16 mouse cellular contexts compared by ENCODE assay signal in the genomic region with DNA sequence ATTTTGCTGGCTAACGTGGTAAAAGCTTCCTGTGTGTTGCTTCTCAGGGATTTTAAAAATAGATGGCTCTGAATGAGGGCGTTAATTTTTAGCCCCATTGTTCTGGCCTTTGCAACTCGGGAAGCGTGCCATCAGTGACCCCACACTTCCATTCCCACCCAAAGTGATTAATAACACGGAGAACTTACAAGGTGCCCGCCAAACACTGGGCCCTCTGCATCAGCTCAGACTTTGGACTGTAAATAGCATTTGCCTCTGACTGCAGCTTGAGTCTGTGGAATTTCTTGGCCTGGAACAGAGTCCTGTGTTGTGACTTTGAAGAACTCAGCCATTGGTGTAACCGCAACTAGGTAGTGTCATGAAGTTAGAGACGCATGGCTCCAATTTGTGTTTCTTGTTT. TPM values are rescaled to one million over a fixed set of nuclear protein-coding genes. Genes with fewer than 3 reads are reported as not detected.
DNase-seq lines count a peak whose midpoint lies in the region; ATAC-seq and TF ChIP-seq lines count a peak whose summit lies in the region.
"Had no signal": no experiment of that assay in that cellular context is flagged by ENCODE, and none has a peak within 500 bp of the region (broad histone marks: within the 10 kb centered on the region; RNA-seq: fewer than 3 reads in every experiment).

No protein-coding gene starts in this region.

- WGBS in heart, embryonic 10.5 days, result 49% methylated on average over 8 of the region's 8 CpGs
- 9% methylated on average over 8 of the region's 8 CpGs for WGBS in heart, adult 2 months
- 12% methylated on average over 8 of the region's 8 CpGs for WGBS in heart, postnatal 0 days
- 67% methylated on average over 8 of the region's 8 CpGs for WGBS in forebrain, embryonic 12.5 days

- peaks cover 22% of the 10 kb centered on the region for H3K4me1 ChIP-seq in heart, embryonic 10.5 days
- peaks cover 7% of the 10 kb centered on the region for H3K4me1 ChIP-seq in heart, adult 2 months (ENCODE audit: control insufficient read depth, insufficient read depth, low read length)
- H3K4me1 ChIP-seq in heart, postnatal 0 days (ENCODE audit: control insufficient read depth, insufficient read depth), result peaks cover 21% of the 10 kb centered on the region
- H3K4me1 ChIP-seq in forebrain, embryonic 12.5 days, result no peaks in the 10 kb centered on the region

- no peaks in the 10 kb centered on the region for H3K79me2 ChIP-seq in heart, adult 2 months (replicated peaks; ENCODE audit: control insufficient read depth, insufficient read depth, low read length)

- H3K27me3 ChIP-seq in heart, embryonic 10.5 days (ENCODE audit: insufficient read depth, poor library complexity, severe bottlenecking), result no peaks in the 10 kb centered on the region
- no peaks in the 10 kb centered on the region for H3K27me3 ChIP-seq in heart, adult 2 months (ENCODE audit: control insufficient read depth, insufficient read depth, low read length)
- H3K27me3 ChIP-seq in heart, postnatal 0 days (ENCODE audit: control insufficient read depth, insufficient read depth, low read length), result no peaks in the 10 kb centered on the region
- H3K27me3 ChIP-seq in forebrain, embryonic 12.5 days, result no peaks in the 10 kb centered on the region
- H3K27me3 ChIP-seq: forebrain, embryonic 13.5 days had no signal

- no peak overlapping the region for H3K4me2 ChIP-seq in heart, postnatal 0 days (ENCODE audit: low read depth, low read length)
- no peak overlapping the region for H3K4me2 ChIP-seq in forebrain, embryonic 12.5 days
- H3K4me2 ChIP-seq: forebrain, embryonic 13.5 days; hindbrain, embryonic 13.5 days had no signal

- peak; percentile 96 for DNase-seq in heart, adult 11 months
- no peak for DNase-seq in heart, embryonic 10.5 days (ENCODE audit: low spot score)
- peak; percentile 32 for DNase-seq in heart, adult 2 months
- DNase-seq in heart, postnatal 0 days (ENCODE audit: low spot score), result peak; percentile 27
- DNase-seq in kidney, postnatal 10 days, result peak; percentile 60
- DNase-seq in frontal cortex, postnatal 10 days (ENCODE audit: low spot score in 2 of 2), result no peak
- DNase-seq: cerebellum, adult 9-10 months; left cerebral cortex, postnatal 4 days; spleen, adult 18-20 months had no signal

- TF ChIP-seq POLR2A in heart, adult 2 months (IDR thresholded peaks at IDR 0.05; ENCODE audit: insufficient read depth, low read depth, low read length), result no peak

- no peak for TF ChIP-seq CTCF in heart, adult 2 months (IDR thresholded peaks at IDR 0.05)
- no peak for TF ChIP-seq CTCF in heart, postnatal 0 days (IDR thresholded peaks at IDR 0.05; ENCODE audit: low read depth)

- H3K4me3 ChIP-seq in heart, embryonic 10.5 days, result no peak overlapping the region
- H3K4me3 ChIP-seq in heart, adult 2 months, result no peak overlapping the region
- no peak overlapping the region for H3K4me3 ChIP-seq in heart, postnatal 0 days (ENCODE audit: low read depth, low read length)
- H3K4me3 ChIP-seq in forebrain, embryonic 12.5 days (replicated peaks), result no peak overlapping the region
- H3K4me3 ChIP-seq: forebrain, embryonic 13.5 days; hindbrain, embryonic 13.5 days; layer of hippocampus, adult 2 months had no signal

- H3K27ac ChIP-seq in heart, embryonic 10.5 days, result no peak overlapping the region
- H3K27ac ChIP-seq in heart, adult 2 months, result no peak overlapping the region; the same call in 1 of the 2 replicates
- peak overlapping the region; percentile 5 for H3K27ac ChIP-seq in heart, postnatal 0 days (ENCODE audit: low read depth)
- no peak overlapping the region for H3K27ac ChIP-seq in forebrain, embryonic 12.5 days
- H3K27ac ChIP-seq: forebrain, embryonic 13.5 days; hindbrain, embryonic 13.5 days; layer of hippocampus, adult 2 months had no signal

- intact Hi-C loops in heart, adult 2 months (cut with DNase I), result loop anchor here (10.0 kb wide), 1 partner anchor 66 kb away; no protein-coding TSS in a partner anchor

- 0 out of 2 replicates have a peak, but pooled peaks have one; percentile 14 for TF ChIP-seq EP300 in heart, adult 2 months (IDR thresholded peaks at IDR 0.05; ENCODE audit: insufficient read depth, low read depth, low read length)
- TF ChIP-seq EP300 in heart, postnatal 0 days (IDR thresholded peaks at IDR 0.05; ENCODE audit: low read depth), result no peak

- no peaks in the 10 kb centered on the region for H3K36me3 ChIP-seq in heart, embryonic 10.5 days
- peaks cover 3% of the 10 kb centered on the region for H3K36me3 ChIP-seq in heart, adult 2 months (ENCODE audit: control insufficient read depth, insufficient read depth, low read length)
- H3K36me3 ChIP-seq in heart, postnatal 0 days (replicated peaks; ENCODE audit: control insufficient read depth, insufficient read depth, low read length), result no peaks in the 10 kb centered on the region
- H3K36me3 ChIP-seq in forebrain, embryonic 12.5 days (replicated peaks), result no peaks in the 10 kb centered on the region
- H3K36me3 ChIP-seq: hindbrain, embryonic 13.5 days had no signal

- ATAC-seq in heart, postnatal 0 days (ENCODE audit: insufficient read depth, low read depth), result no peak; the same call in 1 of the 2 replicates
- no peak for ATAC-seq in forebrain, embryonic 12.5 days (ENCODE audit: low FRiP score)
- no peak for ATAC-seq in granulocyte monocyte progenitor cell, adult 5-6 weeks (replicated peaks; ENCODE audit: poor library complexity, severe bottlenecking)
- ATAC-seq: forebrain, embryonic 13.5 days had no signal

- no peaks in the 10 kb centered on the region for H3K9me3 ChIP-seq in heart, embryonic 10.5 days
- no peaks in the 10 kb centered on the region for H3K9me3 ChIP-seq in heart, postnatal 0 days (replicated peaks; ENCODE audit: control insufficient read depth, low read length)
- H3K9me3 ChIP-seq in forebrain, embryonic 12.5 days, result no peaks in the 10 kb centered on the region
- H3K9me3 ChIP-seq: forebrain, embryonic 13.5 days; hindbrain, embryonic 13.5 days had no signal

- H3K9ac ChIP-seq in heart, adult 2 months (ENCODE audit: low read depth, low read length), result no peak overlapping the region
- H3K9ac ChIP-seq in heart, postnatal 0 days (replicated peaks; ENCODE audit: low read depth, low read length), result no peak overlapping the region
- no peak overlapping the region for H3K9ac ChIP-seq in forebrain, embryonic 12.5 days
- H3K9ac ChIP-seq: forebrain, embryonic 13.5 days; hindbrain, embryonic 13.5 days had no signal

RNA-seq across cellular contexts. Expression of gene Gm10118, which starts 23.6 kb away (rescaled TPM):
- 1.6 and 2.5 TPM in 2 replicates for polyA plus RNA-seq in heart, embryonic 10.5 days (2016; fragmentation: Nextera tagmentation; extraction: Ambion mirVana)
- total RNA-seq in heart, adult 2 months (2021), result not detected
- not detected in 2 replicates for polyA plus RNA-seq in heart, adult 2 months (2012; rRNA removed)
- 0.04 TPM in 1 of 2 replicates, not detected in the other for total RNA-seq in heart, postnatal 0 days (2014; rRNA removed; ENCODE audit: low replicate concordance)
- 1.0 and 1.3 TPM in 2 replicates for polyA plus RNA-seq in heart, postnatal 0 days (2015; fragmentation: Nextera tagmentation; extraction: Ambion mirVana)
- polyA plus RNA-seq in forebrain, embryonic 12.5 days (2016; fragmentation: Nextera tagmentation; extraction: Ambion mirVana), result 0.14 and 0.26 TPM in 2 replicates
- total RNA-seq in granulocyte monocyte progenitor cell, adult 5-6 weeks (2014; fragmentation: Nextera tagmentation), result not detected in 2 replicates
- total RNA-seq in granulocyte monocyte progenitor cell, adult 5-6 weeks (2017), result not detected in 2 replicates
- total RNA-seq: adrenal gland, postnatal 36 days had no signal
- polyA plus RNA-seq: embryonic facial prominence, embryonic 11.5 days had no signal

Comparison
In these comparisons a context has a peak if more than half of its experiments do, and no peak if none do; other contexts are left out.
1. DNase-seq: peak in heart, adult 11 months (single experiment), heart, adult 2 months (2 of 2), heart, postnatal 0 days (single experiment) and kidney, postnatal 10 days (single experiment); none in heart, embryonic 10.5 days (single experiment) and frontal cortex, postnatal 10 days (0 of 2).